Mouse (Mus musculus): ENCODE measurements at regions not wholly inside any gene's neighbourhood (a gene's known extent, or its start where the extent isn't known, plus 50 kb on each side); places are given as distances from the start of the nearest gene placed in this dataset.

GRCm38 (mm10) chr7:73147251-73147650, 228.1 kb upstream of the Rgma start:
- TF ChIP-seq CTCF (IDR thresholded peaks at IDR 0.05; ENCODE audit: low read depth, low read length) (no peak), POLR2A (IDR thresholded peaks at IDR 0.05; ENCODE audit: borderline replicate concordance, low read depth, low read length) (no peak)
